Mouse (Mus musculus): ENCODE data around the gene Txnrd2. TPM values are rescaled to one million over a fixed set of nuclear protein-coding genes. Genes with fewer than 3 reads are reported as not detected.

The Txnrd2 gene
- total and polyA plus RNA-seq, 2 experiments from 2014 or later: 22.9 to 38.3 TPM

DNA sequence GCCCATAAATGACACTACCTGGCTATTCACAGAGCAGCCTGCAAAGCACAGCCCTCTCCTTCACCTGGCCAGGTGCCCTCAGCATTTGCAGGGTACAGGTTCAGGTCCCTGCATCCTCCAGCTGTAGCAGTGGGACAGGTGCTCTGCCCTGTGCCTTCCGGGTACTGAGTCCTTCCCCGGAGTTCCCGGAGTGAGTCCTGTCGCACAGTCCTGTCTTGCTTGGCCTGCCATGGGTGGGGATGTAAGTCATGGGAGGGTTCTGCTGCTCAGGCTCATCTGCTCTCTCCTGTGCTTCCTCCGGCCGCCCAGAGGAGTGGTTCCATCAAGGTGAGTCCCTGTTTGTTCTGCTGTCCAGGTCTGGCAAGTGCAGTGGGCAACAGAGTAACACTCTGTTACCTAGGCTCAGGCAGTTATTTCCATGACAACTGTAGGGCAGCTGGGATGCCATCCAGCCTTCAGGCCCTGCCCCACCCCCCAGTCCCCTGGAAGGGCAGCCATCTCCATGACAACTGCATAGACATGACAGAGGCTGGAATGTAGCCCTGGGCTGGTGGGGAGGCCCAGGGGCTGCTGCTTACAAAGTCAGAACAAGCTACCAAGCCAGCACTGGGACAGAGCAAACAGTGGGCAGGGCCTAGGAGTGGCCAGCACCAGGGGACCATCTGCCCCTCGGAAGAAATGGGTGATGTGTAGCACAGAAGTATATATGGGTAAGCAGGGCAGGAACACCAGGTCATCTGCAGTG lies 25.5 kb upstream of the Txnrd2 start:
- 23% methylated on average over 7 of the region's 7 CpGs for WGBS
- Histone ChIP-seq H3K27me3 (ENCODE audit: insufficient read depth, low read length) (no peaks in the 10 kb centered on the region), H3K4me1 (ENCODE audit: insufficient read depth, low read length) (peaks cover 5% of the 10 kb centered on the region; the same call in 1 of the 2 replicates), H3K9me3 (ENCODE audit: low read length) (no peaks in the 10 kb centered on the region), H3K4me3 (ENCODE audit: low read depth, low read length) (no peak overlapping the region), H3K4me2 (ENCODE audit: low read depth, low read length, poor library complexity, severe bottlenecking) (no peak overlapping the region), H3K9ac (replicated peaks; ENCODE audit: low read length, poor library complexity, severe bottlenecking) (no peak overlapping the region), H3K36me3 (ENCODE audit: insufficient read depth, low read length) (peaks cover 80% of the 10 kb centered on the region), H3K27ac (ENCODE audit: low read depth, low read length) (peak overlapping the region; percentile 28)
- peak; percentile 72 for ATAC-seq (ENCODE audit: low FRiP score)
- peak; percentile 93 for DNase-seq (ENCODE audit: low spot score)
- TF ChIP-seq CTCF (IDR thresholded peaks at IDR 0.05): no peak

DNA sequence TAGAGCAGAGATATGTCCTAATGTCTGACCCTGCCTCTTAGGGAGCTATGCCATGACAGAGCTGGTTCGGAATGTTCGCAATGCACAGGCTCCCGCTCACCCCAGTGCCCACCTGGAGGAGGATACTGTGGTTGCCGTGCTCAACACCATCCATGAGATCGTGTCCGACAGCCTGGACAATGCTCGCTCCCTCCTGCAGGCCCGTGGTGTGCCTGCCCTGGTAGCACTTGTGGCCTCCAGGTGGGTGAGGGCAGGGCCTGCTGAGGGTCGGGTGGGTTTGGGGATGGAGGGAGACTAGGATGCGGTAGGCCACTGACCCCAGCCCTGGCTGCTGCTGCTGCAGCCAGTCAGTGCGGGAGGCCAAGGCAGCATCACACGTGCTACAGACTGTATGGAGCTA lies 22.9 kb upstream of the Txnrd2 start:
- no peak overlapping the region for H3K4me2 ChIP-seq (ENCODE audit: low read depth, low read length, poor library complexity, severe bottlenecking)
- H3K27ac ChIP-seq (ENCODE audit: low read depth, low read length): no peak overlapping the region
- peaks cover 5% of the 10 kb centered on the region; the same call in 1 of the 2 replicates for H3K4me1 ChIP-seq (ENCODE audit: insufficient read depth, low read length)
- H3K9me3 ChIP-seq (ENCODE audit: low read length): no peaks in the 10 kb centered on the region
- ATAC-seq (ENCODE audit: low FRiP score) (no peak), DNase-seq (ENCODE audit: low spot score) (no peak)
- WGBS: 90% methylated on average over 12 of the region's 12 CpGs
- no peaks in the 10 kb centered on the region for H3K27me3 ChIP-seq (ENCODE audit: insufficient read depth, low read length)
- TF ChIP-seq CTCF (IDR thresholded peaks at IDR 0.05): no peak
- no peak overlapping the region for H3K9ac ChIP-seq (replicated peaks; ENCODE audit: low read length, poor library complexity, severe bottlenecking)
- H3K4me3 ChIP-seq (ENCODE audit: low read depth, low read length): no peak overlapping the region
- peaks cover 76% of the 10 kb centered on the region for H3K36me3 ChIP-seq (ENCODE audit: insufficient read depth, low read length)

DNA sequence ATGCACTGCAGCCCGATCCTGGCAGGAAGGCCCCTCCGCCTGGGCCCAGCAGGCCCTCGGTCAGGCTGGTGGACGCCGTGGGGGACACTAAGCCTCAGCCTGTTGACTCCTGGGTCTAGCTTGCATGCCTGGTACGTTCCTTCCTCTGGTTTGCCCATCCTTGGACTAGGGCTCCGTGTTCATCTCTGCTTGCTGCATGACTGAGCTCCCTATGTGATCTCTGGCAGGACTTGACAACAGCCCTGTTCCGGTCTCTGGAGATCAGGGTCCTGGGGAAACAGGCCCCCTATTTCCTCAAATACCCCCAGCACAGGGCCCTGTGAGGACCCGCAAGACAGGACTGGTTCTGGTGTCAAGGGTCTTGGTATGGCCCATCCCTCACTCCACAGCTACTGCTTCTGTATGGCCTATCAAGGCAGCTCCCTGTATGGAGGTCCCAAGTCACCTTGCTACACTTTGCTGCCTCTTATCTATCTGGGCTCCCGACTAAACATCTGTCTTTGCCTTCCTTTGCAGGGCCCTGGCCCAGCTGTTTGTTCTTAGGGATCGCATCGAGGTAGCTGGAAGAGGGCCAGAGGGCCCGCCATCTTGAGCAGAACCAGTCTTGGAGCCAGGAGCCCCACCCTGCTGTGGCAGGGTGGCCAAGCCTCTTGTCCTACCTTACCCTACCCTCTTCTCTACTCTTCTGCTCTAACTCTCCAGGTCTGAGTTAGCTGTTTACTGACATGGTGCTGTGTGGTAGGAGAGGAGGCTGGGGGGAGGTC lies 20.9 kb upstream of the Txnrd2 start:
- Histone ChIP-seq H3K9ac (replicated peaks; ENCODE audit: low read length, poor library complexity, severe bottlenecking) (no peak overlapping the region; the same call in 1 of the 2 replicates), H3K4me2 (ENCODE audit: low read depth, low read length, poor library complexity, severe bottlenecking) (no peak overlapping the region), H3K27ac (ENCODE audit: low read depth, low read length) (0 out of 2 replicates have a peak overlapping the region, but pooled peaks have one; percentile 19), H3K9me3 (ENCODE audit: low read length) (no peaks in the 10 kb centered on the region), H3K4me3 (ENCODE audit: low read depth, low read length) (no peak overlapping the region), H3K36me3 (ENCODE audit: insufficient read depth, low read length) (peaks cover 59% of the 10 kb centered on the region), H3K4me1 (ENCODE audit: insufficient read depth, low read length) (peaks cover 2% of the 10 kb centered on the region; the same call in 1 of the 2 replicates), H3K27me3 (ENCODE audit: insufficient read depth, low read length) (no peaks in the 10 kb centered on the region)
- TF ChIP-seq CTCF (IDR thresholded peaks at IDR 0.05): no peak
- 77% methylated on average over 13 of the region's 13 CpGs for WGBS
- ATAC-seq (ENCODE audit: low FRiP score): no peak
- no peak for DNase-seq (ENCODE audit: low spot score)

DNA sequence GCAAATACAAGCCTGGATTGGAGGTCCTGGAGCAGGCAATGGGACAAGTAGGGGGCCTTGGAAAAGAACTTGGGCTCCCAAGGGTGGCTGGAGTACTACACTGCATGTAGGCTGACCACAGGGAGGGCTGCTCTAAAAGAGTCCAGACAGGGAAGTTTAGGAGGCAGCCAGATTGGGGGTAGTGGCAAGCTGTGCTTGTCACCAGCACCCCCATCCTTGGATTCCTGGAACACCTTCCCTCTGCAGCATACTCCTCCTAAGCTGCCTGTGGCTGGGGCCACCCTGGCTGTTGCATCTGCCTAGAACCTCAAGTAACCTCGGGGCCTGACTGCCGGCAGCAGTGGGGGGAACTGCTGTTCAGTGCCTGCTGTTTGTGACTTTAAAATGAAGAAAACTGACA lies 20.3 kb upstream of the Txnrd2 start:
- 53% methylated on average over 2 of the region's 2 CpGs for WGBS
- Histone ChIP-seq H3K36me3 (ENCODE audit: insufficient read depth, low read length) (peaks cover 53% of the 10 kb centered on the region), H3K4me3 (ENCODE audit: low read depth, low read length) (no peak overlapping the region), H3K27ac (ENCODE audit: low read depth, low read length) (0 out of 2 replicates have a peak overlapping the region, but pooled peaks have one; percentile 19), H3K9me3 (ENCODE audit: low read length) (no peaks in the 10 kb centered on the region), H3K4me2 (ENCODE audit: low read depth, low read length, poor library complexity, severe bottlenecking) (no peak overlapping the region), H3K4me1 (ENCODE audit: insufficient read depth, low read length) (no peaks in the 10 kb centered on the region), H3K27me3 (ENCODE audit: insufficient read depth, low read length) (no peaks in the 10 kb centered on the region), H3K9ac (replicated peaks; ENCODE audit: low read length, poor library complexity, severe bottlenecking) (no peak overlapping the region)
- TF ChIP-seq CTCF (IDR thresholded peaks at IDR 0.05): no peak
- ATAC-seq (ENCODE audit: low FRiP score) (0 out of 2 replicates have a peak, but pooled peaks have one; percentile 5), DNase-seq (ENCODE audit: low spot score) (no peak)

DNA sequence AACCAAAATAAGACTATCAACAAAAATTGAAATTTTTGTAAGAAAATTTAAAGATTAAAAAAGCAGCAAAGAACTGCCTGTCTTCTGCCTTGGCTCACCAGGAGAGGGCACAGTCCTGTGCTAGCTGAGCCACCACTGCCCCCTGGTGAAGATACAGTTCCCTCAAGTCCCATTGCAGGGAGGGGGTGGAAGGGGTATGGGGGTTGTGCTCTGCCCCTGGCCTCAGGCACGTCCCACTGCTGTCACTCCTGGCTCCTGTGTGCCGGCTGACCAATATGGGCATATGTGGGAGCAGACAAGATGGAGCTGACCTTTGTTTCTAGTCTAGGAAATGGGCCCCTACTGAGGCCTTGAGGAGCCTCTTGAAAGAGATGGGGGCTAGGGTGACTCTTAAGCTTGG lies 19.9 kb upstream of the Txnrd2 start:
- Histone ChIP-seq H3K36me3 (ENCODE audit: insufficient read depth, low read length) (peaks cover 54% of the 10 kb centered on the region), H3K27ac (ENCODE audit: low read depth, low read length) (0 out of 2 replicates have a peak overlapping the region, but pooled peaks have one; percentile 4), H3K9ac (replicated peaks; ENCODE audit: low read length, poor library complexity, severe bottlenecking) (no peak overlapping the region), H3K9me3 (ENCODE audit: low read length) (no peaks in the 10 kb centered on the region), H3K4me2 (ENCODE audit: low read depth, low read length, poor library complexity, severe bottlenecking) (no peak overlapping the region), H3K27me3 (ENCODE audit: insufficient read depth, low read length) (no peaks in the 10 kb centered on the region), H3K4me3 (ENCODE audit: low read depth, low read length) (no peak overlapping the region), H3K4me1 (ENCODE audit: insufficient read depth, low read length) (no peaks in the 10 kb centered on the region)
- DNase-seq (ENCODE audit: low spot score) (peak; percentile 72), ATAC-seq (ENCODE audit: low FRiP score) (peak; percentile 68)
- peak; percentile 86 for TF ChIP-seq CTCF (IDR thresholded peaks at IDR 0.05)
- 8% methylated on average over 2 of the region's 2 CpGs for WGBS

DNA sequence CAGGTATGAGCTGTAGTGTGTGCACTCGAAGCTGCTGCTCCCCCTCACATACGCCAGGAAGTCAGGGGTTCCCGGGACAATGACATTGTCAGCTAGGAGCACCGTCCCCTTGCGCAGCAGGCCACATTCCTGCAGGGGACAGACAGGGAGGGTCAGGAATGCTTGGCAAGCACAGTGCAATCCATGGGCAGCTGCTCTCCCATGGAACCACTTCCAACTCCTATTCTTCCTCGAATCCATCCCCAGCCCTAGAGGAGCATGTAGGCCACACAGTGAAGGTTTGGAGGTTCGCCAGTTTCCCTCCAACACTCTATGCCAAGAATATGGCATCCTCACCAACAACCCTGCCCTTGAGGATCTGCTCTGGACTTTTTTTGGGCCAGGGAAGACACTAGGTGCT lies 18.3 kb upstream of the Txnrd2 start:
- Histone ChIP-seq H3K9ac (replicated peaks; ENCODE audit: low read length, poor library complexity, severe bottlenecking) (no peak overlapping the region), H3K27ac (ENCODE audit: low read depth, low read length) (no peak overlapping the region; the same call in 1 of the 2 replicates), H3K4me3 (ENCODE audit: low read depth, low read length) (no peak overlapping the region), H3K27me3 (ENCODE audit: insufficient read depth, low read length) (no peaks in the 10 kb centered on the region), H3K9me3 (ENCODE audit: low read length) (no peaks in the 10 kb centered on the region), H3K36me3 (ENCODE audit: insufficient read depth, low read length) (peaks cover 44% of the 10 kb centered on the region), H3K4me1 (ENCODE audit: insufficient read depth, low read length) (no peaks in the 10 kb centered on the region), H3K4me2 (ENCODE audit: low read depth, low read length, poor library complexity, severe bottlenecking) (no peak overlapping the region)
- DNase-seq (ENCODE audit: low spot score) (peak; percentile 58), ATAC-seq (ENCODE audit: low FRiP score) (no peak)
- no peak for TF ChIP-seq CTCF (IDR thresholded peaks at IDR 0.05)
- WGBS: 67% methylated on average over 7 of the region's 7 CpGs

Data from midbrain, postnatal 0 days (tissue).